9 mouse cellular contexts compared by ENCODE assay signal in the genomic region with DNA sequence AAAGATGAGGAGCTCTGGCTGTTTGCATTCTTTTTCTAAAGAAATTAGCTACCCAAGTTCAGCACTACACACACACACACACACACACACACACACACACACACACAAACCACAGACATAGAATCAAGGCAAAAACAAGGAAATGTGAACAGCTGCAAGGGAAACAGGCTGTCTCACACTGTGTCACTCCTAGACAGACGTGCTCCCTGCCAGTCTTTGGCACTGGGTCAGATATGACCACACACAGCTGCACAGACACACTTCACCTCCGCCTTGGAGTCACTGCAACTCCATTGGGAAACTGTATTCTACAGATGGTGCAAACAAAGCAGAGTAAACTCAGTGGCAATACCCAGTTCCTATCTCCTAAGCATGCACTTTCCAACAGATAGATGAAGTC. TPM values are rescaled to one million over a fixed set of nuclear protein-coding genes. Genes with fewer than 3 reads are reported as not detected.
DNase-seq lines count a peak whose midpoint lies in the region; ATAC-seq and TF ChIP-seq lines count a peak whose summit lies in the region.
"Had no signal": no experiment of that assay in that cellular context is flagged by ENCODE, and none has a peak within 500 bp of the region (broad histone marks: within the 10 kb centered on the region; RNA-seq: fewer than 3 reads in every experiment).

No protein-coding gene starts in this region.

- no peak for TF ChIP-seq EP300 in liver, postnatal 0 days (IDR thresholded peaks at IDR 0.05; ENCODE audit: low read depth)

- H3K79me2 ChIP-seq in myocyte (ENCODE audit: control insufficient read depth, insufficient read depth), result no peaks in the 10 kb centered on the region

- no peak overlapping the region for H3K4me3 ChIP-seq in liver, postnatal 0 days (ENCODE audit: low read depth, low read length)
- H3K4me3 ChIP-seq in liver, embryonic 11.5 days (ENCODE audit: low read depth, low read length), result no peak overlapping the region
- H3K4me3 ChIP-seq in myocyte, result no peak overlapping the region
- no peak overlapping the region for H3K4me3 ChIP-seq in midbrain, embryonic 13.5 days (replicated peaks)
- no peak overlapping the region for H3K4me3 ChIP-seq in hindbrain, embryonic 11.5 days (ENCODE audit: low read depth, low read length)
- H3K4me3 ChIP-seq: neural tube, embryonic 12.5 days had no signal

- no peaks in the 10 kb centered on the region for H3K27me3 ChIP-seq in liver, postnatal 0 days (ENCODE audit: insufficient read depth, low read length)
- no peaks in the 10 kb centered on the region for H3K27me3 ChIP-seq in liver, embryonic 11.5 days (replicated peaks; ENCODE audit: control insufficient read depth, insufficient read depth, low read length)
- no peaks in the 10 kb centered on the region for H3K27me3 ChIP-seq in myocyte (ENCODE audit: control insufficient read depth, insufficient read depth, insufficient read length)
- no peaks in the 10 kb centered on the region for H3K27me3 ChIP-seq in midbrain, embryonic 13.5 days
- no peaks in the 10 kb centered on the region for H3K27me3 ChIP-seq in hindbrain, embryonic 11.5 days (ENCODE audit: control insufficient read depth, insufficient read depth, low read length)
- H3K27me3 ChIP-seq: neural tube, embryonic 12.5 days had no signal

- H3K4me2 ChIP-seq in liver, postnatal 0 days (ENCODE audit: low read depth, low read length), result no peak overlapping the region
- no peak overlapping the region for H3K4me2 ChIP-seq in liver, embryonic 11.5 days
- H3K4me2 ChIP-seq in myocyte (ENCODE audit: low read depth), result peak overlapping the region; percentile 16
- H3K4me2 ChIP-seq in midbrain, embryonic 13.5 days (replicated peaks), result no peak overlapping the region
- H3K4me2 ChIP-seq in hindbrain, embryonic 11.5 days (replicated peaks; ENCODE audit: low read depth, low read length), result no peak overlapping the region
- H3K4me2 ChIP-seq: neural tube, embryonic 12.5 days had no signal

- 0 out of 2 replicates have a peak, but pooled peaks cover 2% of the 10 kb centered on the region for H3K9me3 ChIP-seq in liver, postnatal 0 days (ENCODE audit: low read length)
- no peaks in the 10 kb centered on the region for H3K9me3 ChIP-seq in liver, embryonic 11.5 days (ENCODE audit: control insufficient read depth, low read length)
- no peaks in the 10 kb centered on the region for H3K9me3 ChIP-seq in midbrain, embryonic 13.5 days
- H3K9me3 ChIP-seq in hindbrain, embryonic 11.5 days (ENCODE audit: control insufficient read depth, low read length), result no peaks in the 10 kb centered on the region
- H3K9me3 ChIP-seq: neural tube, embryonic 12.5 days had no signal

- DNase-seq in liver, postnatal 0 days, result peak; percentile 17
- DNase-seq in liver, embryonic 11.5 days (ENCODE audit: low spot score), result no peak
- DNase-seq in adrenal gland, postnatal 10 days, result peak; percentile 35
- peak; percentile 21 for DNase-seq in heart, adult 8-10 months (ENCODE audit: low spot score)
- no peak for DNase-seq in hindbrain, embryonic 11.5 days (ENCODE audit: low spot score)

- no peak overlapping the region for H3K27ac ChIP-seq in liver, postnatal 0 days (ENCODE audit: low read depth)
- H3K27ac ChIP-seq in liver, embryonic 11.5 days (ENCODE audit: low read depth, low read length), result no peak overlapping the region
- H3K27ac ChIP-seq in midbrain, embryonic 13.5 days, result no peak overlapping the region
- H3K27ac ChIP-seq in hindbrain, embryonic 11.5 days (ENCODE audit: low read depth, low read length), result no peak overlapping the region
- H3K27ac ChIP-seq: kidney, postnatal 0 days; neural tube, embryonic 12.5 days had no signal

- WGBS in liver, postnatal 0 days (ENCODE audit: insufficient replicate concordance), result 24% methylated on average over 2 of the region's 2 CpGs
- 49% methylated on average over 2 of the region's 2 CpGs for WGBS in liver, embryonic 11.5 days
- 75% methylated on average over 2 of the region's 2 CpGs for WGBS in midbrain, embryonic 13.5 days
- WGBS in hindbrain, embryonic 11.5 days, result 82% methylated on average over 2 of the region's 2 CpGs

- H3ac ChIP-seq in myocyte (ENCODE audit: control insufficient read depth, insufficient read length), result no peak overlapping the region

- no peak for TF ChIP-seq CTCF in liver, postnatal 0 days (IDR thresholded peaks at IDR 0.05; ENCODE audit: low read depth)

- H3K36me3 ChIP-seq in liver, postnatal 0 days (replicated peaks; ENCODE audit: insufficient read depth, low read length), result no peaks in the 10 kb centered on the region
- no peaks in the 10 kb centered on the region for H3K36me3 ChIP-seq in liver, embryonic 11.5 days (ENCODE audit: control insufficient read depth, insufficient read depth, low read length)
- no peaks in the 10 kb centered on the region for H3K36me3 ChIP-seq in myocyte (ENCODE audit: control insufficient read depth, insufficient read depth)
- H3K36me3 ChIP-seq in midbrain, embryonic 13.5 days, result 0 out of 2 replicates have a peak, but pooled peaks cover 5% of the 10 kb centered on the region
- H3K36me3 ChIP-seq in hindbrain, embryonic 11.5 days (ENCODE audit: control insufficient read depth, insufficient read depth, low read length), result no peaks in the 10 kb centered on the region
- H3K36me3 ChIP-seq: neural tube, embryonic 12.5 days had no signal

- no peak for TF ChIP-seq POLR2A in myocyte (IDR thresholded peaks at IDR 0.05; ENCODE audit: insufficient read length, low read depth)

- no peaks in the 10 kb centered on the region for H3K4me1 ChIP-seq in liver, postnatal 0 days (ENCODE audit: insufficient read depth)
- no peaks in the 10 kb centered on the region for H3K4me1 ChIP-seq in liver, embryonic 11.5 days (replicated peaks; ENCODE audit: control insufficient read depth, insufficient read depth, low read length)
- no peaks in the 10 kb centered on the region for H3K4me1 ChIP-seq in midbrain, embryonic 13.5 days (replicated peaks)
- H3K4me1 ChIP-seq in hindbrain, embryonic 11.5 days (replicated peaks; ENCODE audit: control insufficient read depth, insufficient read depth, low read length), result no peaks in the 10 kb centered on the region
- H3K4me1 ChIP-seq: neural tube, embryonic 12.5 days had no signal

- ATAC-seq in liver, postnatal 0 days, result peak; percentile 31; the same call in 1 of the 2 replicates
- ATAC-seq in liver, embryonic 11.5 days (replicated peaks; ENCODE audit: low FRiP score), result no peak
- no peak for ATAC-seq in midbrain, embryonic 13.5 days
- ATAC-seq in hindbrain, embryonic 11.5 days (ENCODE audit: low FRiP score), result no peak

- no peak overlapping the region for H3K9ac ChIP-seq in liver, postnatal 0 days (replicated peaks)
- H3K9ac ChIP-seq in liver, embryonic 11.5 days (ENCODE audit: low read depth, low read length), result no peak overlapping the region
- no peak overlapping the region for H3K9ac ChIP-seq in midbrain, embryonic 13.5 days (replicated peaks)
- H3K9ac ChIP-seq in hindbrain, embryonic 11.5 days (ENCODE audit: low read depth, low read length), result no peak overlapping the region
- H3K9ac ChIP-seq: neural tube, embryonic 12.5 days had no signal

TF ChIP-seq in myocyte, 11 proteins besides CTCF, POLR2A, EP300 and RAD21:
- TF ChIP-seq TCF3 (IDR thresholded peaks at IDR 0.05; ENCODE audit: insufficient read length, low read depth) (peak; percentile 85), MAX (IDR thresholded peaks at IDR 0.05; ENCODE audit: low read depth) (no peak), SRF (IDR thresholded peaks at IDR 0.05; ENCODE audit: control insufficient read depth, insufficient read length, low read depth) (peak; percentile 27), CEBPB (IDR thresholded peaks at IDR 0.05; ENCODE audit: insufficient read depth, poor library complexity, severe bottlenecking) (peak; percentile 35; the same call in 1 of the 2 replicates), POLR2AphosphoS2 (IDR thresholded peaks at IDR 0.05; ENCODE audit: insufficient read length, low read depth) (no peak), MYOD1 (IDR thresholded peaks at IDR 0.05; ENCODE audit: control insufficient read depth in 1 of 3, insufficient read length in 2 of 3, low read depth in 2 of 3) (peak; percentile 72 to 98 (median 96)), TCF12 (IDR thresholded peaks at IDR 0.05; ENCODE audit: insufficient read depth, poor library complexity, severe bottlenecking) (peak; percentile 82), MYOG (IDR thresholded peaks at IDR 0.05; ENCODE audit: control insufficient read depth in 1 of 3, insufficient read depth in 1 of 3, insufficient read length in 2 of 3, low read depth in 2 of 3) (peak; percentile 77 to 95 (median 86))

RNA-seq across cellular contexts. Expression of a gene that starts 55.3 kb away (rescaled TPM):
- polyA plus RNA-seq in liver, postnatal 0 days (2015; fragmentation: Nextera tagmentation; extraction: Ambion mirVana), result 0.51 and 0.53 TPM in 2 replicates
- polyA plus RNA-seq in liver, embryonic 11.5 days (2014; fragmentation: Nextera tagmentation; extraction: Ambion mirVana), result 0.47 and 0.67 TPM in 2 replicates
- total RNA-seq in adrenal gland, postnatal 10 days (2021), result 1 to 10 TPM; 1.2 to 1.8 TPM
- total RNA-seq in heart, adult 8-10 months (2022), result 1 to 10 TPM in 3 of 4 experiments, under 1 TPM in 1; 0.37 to 2.1 (median 1.7) TPM
- polyA plus RNA-seq in myocyte (2012; fragmentation: generic; extraction: Trizol), result not detected
- 2.7 and 3.0 TPM in 2 replicates for polyA plus RNA-seq in midbrain, embryonic 13.5 days (2015; fragmentation: Nextera tagmentation; extraction: Ambion mirVana)
- 2.9 and 3.4 TPM in 2 replicates for polyA plus RNA-seq in hindbrain, embryonic 11.5 days (2014; fragmentation: Nextera tagmentation; extraction: Ambion mirVana)

Comparison
In these comparisons a context has a peak if more than half of its experiments do, and no peak if none do; other contexts are left out.
1. DNase-seq: peak in liver, postnatal 0 days (single experiment), adrenal gland, postnatal 10 days (single experiment) and heart, adult 8-10 months (single experiment); none in liver, embryonic 11.5 days (single experiment) and hindbrain, embryonic 11.5 days (single experiment).